Mouse (Mus musculus): ENCODE measurements around the gene Elmo1. TPM values are rescaled to one million over a fixed set of nuclear protein-coding genes. Genes with fewer than 3 reads are reported as not detected.

The Elmo1 gene
- polyA plus RNA-seq, 1 experiment: 1.7 TPM

DNA sequence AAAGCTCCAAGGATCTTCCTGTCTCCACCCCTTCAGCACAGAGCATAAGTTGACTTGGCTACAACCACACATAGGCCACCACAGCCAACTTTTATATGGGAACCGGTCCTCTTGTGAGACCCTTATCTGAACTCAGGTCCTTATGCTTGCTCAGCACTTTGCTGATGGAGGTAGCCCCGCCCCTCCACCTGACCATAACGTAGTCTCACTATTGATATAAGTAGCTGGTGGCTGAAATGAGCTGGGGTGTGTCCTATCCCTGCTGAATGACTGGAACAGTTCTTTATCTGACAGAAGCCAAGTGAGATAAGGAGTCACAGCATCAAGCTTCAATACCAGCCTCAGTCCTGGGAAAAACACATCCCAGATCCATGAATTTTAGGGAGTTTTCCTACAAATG is 210.2 kb downstream of the Elmo1 start:
- no peak overlapping the region for H3K4me3 ChIP-seq (ENCODE audit: insufficient read depth, low read depth, low read length)
- no peaks in the 10 kb centered on the region; the same call in 1 of the 2 replicates for H3K4me1 ChIP-seq (ENCODE audit: control insufficient read depth, insufficient read depth, insufficient read length, low read length)
- no peak overlapping the region for H3K27ac ChIP-seq (replicated peaks; ENCODE audit: low read depth, low read length)

DNA sequence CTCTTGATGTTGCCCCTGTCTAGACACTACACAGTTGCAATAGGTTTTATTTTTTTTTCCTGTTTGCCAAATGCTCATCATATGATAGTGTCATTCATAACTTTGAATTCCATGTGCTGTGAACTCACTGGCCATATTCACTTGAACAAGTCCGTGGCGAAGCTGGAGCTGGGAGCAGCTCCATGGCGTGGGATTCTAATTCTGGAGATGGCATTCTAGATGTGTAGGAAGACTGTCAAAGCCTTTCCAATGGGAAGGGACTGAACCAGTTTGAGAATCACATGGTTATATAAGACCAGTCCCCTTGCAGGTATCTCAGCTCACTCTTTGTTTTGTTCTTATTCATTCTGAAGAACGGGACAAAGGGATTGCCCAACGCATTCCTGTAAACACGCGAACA is 211.4 kb downstream of the Elmo1 start:
- Histone ChIP-seq H3K4me1 (ENCODE audit: control insufficient read depth, insufficient read depth, insufficient read length, low read length) (no peaks in the 10 kb centered on the region; the same call in 1 of the 2 replicates), H3K4me3 (ENCODE audit: insufficient read depth, low read depth, low read length) (no peak overlapping the region)

DNA sequence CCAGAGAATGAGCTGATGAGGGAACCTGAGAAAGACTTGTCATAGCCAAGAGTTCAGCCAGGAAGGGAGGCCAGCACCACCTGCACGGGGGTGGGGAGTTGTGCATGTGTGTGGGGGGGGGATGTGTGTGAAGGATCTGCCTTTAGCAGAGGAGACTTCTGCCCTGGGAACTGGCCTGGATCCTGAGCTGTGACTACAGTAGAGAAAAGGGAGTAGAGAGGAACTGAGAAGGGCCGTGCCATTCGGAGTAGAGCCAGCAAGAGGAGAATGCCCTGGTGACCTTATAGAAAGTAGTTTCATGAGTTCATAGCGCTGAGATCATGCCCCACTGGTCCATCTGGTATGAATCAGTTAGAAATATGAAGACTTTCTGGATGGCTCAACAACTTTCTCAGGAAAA is 215.2 kb downstream of the Elmo1 start:
- no peak overlapping the region for H3K4me3 ChIP-seq (ENCODE audit: insufficient read depth, low read depth, low read length)
- H3K4me1 ChIP-seq (ENCODE audit: control insufficient read depth, insufficient read depth, insufficient read length, low read length): no peaks in the 10 kb centered on the region; the same call in 1 of the 2 replicates
- H3K27ac ChIP-seq (replicated peaks; ENCODE audit: low read depth, low read length): no peak overlapping the region

More for the DNA sequence above, 211.4 kb downstream of the Elmo1 start:
- no peak overlapping the region for H3K27ac ChIP-seq (replicated peaks; ENCODE audit: low read depth, low read length)

DNA sequence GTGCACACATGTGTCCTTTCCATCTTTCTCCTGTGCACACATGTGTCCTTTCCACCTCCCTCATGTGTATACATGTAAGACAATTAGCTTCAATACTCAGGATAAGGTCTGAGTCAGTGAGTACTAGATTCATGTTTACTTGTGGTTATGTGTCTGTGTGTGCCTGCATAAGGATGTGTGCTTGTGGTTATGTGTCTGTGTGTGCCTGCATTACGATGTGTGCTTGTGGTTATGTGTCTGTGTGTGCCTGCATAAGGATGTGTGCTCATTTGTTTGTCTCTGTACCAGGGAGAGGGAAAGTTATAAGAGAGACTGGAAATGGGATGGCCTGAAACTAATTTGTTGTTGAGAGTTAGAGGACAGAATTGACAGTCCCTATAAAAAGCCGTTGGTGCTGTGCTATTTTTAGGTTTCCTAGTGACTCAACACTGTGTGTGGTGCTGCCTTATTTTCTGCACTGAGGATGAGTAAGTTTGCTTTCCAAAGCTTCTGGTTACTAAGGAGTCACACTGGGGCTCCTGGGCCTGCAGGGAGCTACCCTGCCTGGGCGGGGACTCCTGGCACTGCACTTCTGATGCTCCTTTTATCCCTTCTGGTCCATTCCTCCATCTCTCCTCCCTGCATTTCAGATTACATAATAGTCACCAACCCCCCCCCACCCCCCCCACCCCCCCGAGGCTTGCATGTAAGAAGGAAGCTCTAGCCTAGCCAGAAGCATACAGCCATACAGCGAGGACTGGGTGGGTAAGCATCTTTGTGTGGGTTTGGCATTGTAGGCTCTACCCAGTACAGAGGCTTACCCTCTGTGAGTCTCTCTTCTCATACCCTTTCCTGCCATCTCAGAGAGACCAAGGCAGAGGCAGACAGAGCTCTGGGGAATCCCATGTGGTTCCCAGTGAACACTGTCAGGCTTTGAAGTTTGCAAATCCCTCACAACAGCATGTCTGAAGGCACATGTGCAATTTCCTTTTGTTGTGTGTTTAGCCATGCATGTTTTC is 216.1 kb downstream of the Elmo1 start:
- H3K27ac ChIP-seq (replicated peaks; ENCODE audit: low read depth, low read length): no peak overlapping the region
- no peaks in the 10 kb centered on the region; the same call in 1 of the 2 replicates for H3K4me1 ChIP-seq (ENCODE audit: control insufficient read depth, insufficient read depth, insufficient read length, low read length)
- no peak overlapping the region for H3K4me3 ChIP-seq (ENCODE audit: insufficient read depth, low read depth, low read length)

DNA sequence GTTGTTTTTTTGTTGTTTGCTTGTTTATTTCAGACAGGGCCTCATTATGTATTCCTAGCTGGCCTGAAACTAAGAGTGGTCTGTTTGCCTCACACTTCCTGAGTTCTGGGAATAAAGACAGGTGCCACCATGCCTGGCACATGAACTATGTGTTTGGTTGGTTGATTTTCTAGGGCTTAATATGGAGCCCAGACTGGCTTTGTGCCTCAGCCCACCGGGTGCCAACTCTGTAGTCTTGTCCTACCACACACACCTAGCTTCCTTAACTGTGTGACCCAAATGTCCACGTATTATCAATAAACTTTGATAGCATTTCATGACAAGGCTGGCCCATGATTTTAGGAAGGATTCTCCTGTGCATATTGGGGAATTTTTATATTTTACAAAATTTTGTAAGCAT is 217.0 kb downstream of the Elmo1 start:
- H3K4me1 ChIP-seq (ENCODE audit: control insufficient read depth, insufficient read depth, insufficient read length, low read length): no peaks in the 10 kb centered on the region; the same call in 1 of the 2 replicates
- no peak overlapping the region for H3K27ac ChIP-seq (replicated peaks; ENCODE audit: low read depth, low read length)
- H3K4me3 ChIP-seq (ENCODE audit: insufficient read depth, low read depth, low read length): no peak overlapping the region

DNA sequence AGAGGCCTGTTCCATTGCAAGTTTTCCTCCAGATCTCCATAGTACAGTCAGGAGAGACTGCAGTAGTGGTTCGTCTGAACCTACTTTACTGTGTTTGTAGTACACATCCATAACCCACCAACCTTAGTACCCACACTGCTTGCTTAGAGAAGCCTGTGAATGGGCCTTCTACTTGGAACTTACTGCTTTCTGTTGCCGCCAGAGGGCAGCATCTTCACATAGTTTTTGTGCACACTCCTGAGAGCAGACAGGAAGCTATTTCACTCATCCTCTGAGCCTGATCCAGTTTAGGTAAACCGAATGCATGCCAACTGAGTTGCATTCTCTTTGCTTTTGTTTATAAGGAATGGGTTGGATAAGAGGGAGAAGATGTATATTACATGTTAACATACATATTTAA is 221.2 kb downstream of the Elmo1 start:
- no peak overlapping the region for H3K27ac ChIP-seq (replicated peaks; ENCODE audit: low read depth, low read length)

DNA sequence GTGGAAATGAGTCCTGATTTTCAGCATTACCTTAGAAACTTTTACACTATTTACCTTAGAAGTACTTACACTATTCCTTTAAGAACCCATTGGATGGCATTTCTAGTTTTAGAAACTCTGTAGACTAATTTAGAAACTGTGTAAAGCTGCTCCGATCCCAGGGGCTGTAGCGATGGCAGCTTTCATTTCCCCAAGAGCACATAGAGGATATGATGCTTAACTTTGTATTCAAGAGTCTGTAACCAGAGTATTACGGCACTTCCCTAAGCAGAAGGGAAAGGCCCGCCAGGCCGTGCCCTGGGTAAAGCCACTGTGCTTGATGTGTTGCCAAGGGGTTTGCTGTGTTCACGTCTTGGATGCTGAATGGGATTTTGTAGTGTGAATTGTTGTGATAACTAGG is 222.9 kb downstream of the Elmo1 start:
- Histone ChIP-seq H3K27ac (replicated peaks; ENCODE audit: low read depth, low read length) (no peak overlapping the region), H3K4me1 (ENCODE audit: control insufficient read depth, insufficient read depth, insufficient read length, low read length) (0 out of 2 replicates have a peak, but pooled peaks cover 3% of the 10 kb centered on the region), H3K4me3 (ENCODE audit: insufficient read depth, low read depth, low read length) (no peak overlapping the region)

More for the DNA sequence above, 221.2 kb downstream of the Elmo1 start:
- no peak overlapping the region for H3K4me3 ChIP-seq (ENCODE audit: insufficient read depth, low read depth, low read length)
- no peaks in the 10 kb centered on the region for H3K4me1 ChIP-seq (ENCODE audit: control insufficient read depth, insufficient read depth, insufficient read length, low read length)

DNA sequence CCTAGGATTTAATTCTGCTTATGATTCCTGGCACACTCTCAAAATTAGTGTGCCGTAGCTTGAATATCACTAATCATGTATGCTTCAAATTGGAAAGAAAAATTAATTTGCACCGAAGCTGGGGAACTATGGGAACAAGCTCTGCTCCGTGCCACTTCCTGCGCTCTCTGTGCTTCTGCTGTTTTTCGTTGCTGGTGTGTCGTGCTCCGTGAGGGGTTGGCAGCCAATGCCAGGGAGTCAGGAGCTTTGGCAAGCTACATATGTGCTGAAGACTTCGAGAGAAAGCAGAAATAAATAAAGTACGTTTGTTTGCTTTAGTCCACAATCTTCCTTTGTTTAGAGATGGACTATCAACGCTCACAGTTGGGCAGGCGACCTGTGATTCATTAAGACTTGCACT is 225.7 kb downstream of the Elmo1 start:
- no peak overlapping the region for H3K4me3 ChIP-seq (ENCODE audit: insufficient read depth, low read depth, low read length)
- no peak overlapping the region for H3K27ac ChIP-seq (replicated peaks; ENCODE audit: low read depth, low read length)
- H3K4me1 ChIP-seq (ENCODE audit: control insufficient read depth, insufficient read depth, insufficient read length, low read length): 0 out of 2 replicates have a peak, but pooled peaks cover 4% of the 10 kb centered on the region

DNA sequence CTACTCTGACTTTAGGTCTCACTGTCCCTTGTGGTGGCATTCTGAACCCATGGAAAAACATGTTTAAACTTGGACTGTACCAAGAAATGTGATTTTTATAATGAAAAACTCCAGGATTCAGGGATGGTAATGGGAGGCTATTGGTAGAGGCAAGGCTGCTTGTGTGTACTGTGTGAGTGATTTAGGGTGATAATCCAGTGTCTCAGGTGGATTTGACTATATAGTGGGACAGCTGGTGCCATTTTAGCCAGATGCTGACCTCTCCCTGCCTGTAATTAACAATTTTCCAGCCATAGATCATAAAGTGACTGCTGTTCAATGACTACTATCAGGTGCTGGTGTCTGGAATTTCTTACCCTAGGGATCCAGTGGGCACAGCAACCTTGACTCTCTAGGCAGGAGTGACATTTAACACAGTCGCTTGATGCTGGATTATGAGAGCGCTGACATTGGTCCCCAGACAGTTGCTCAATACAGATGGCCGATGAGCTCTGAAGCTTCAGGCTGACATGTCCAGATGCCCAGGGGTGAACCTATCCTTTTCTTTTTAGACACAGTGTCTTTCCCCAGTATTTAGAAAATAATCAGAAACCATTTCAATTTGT is 228.3 kb downstream of the Elmo1 start:
- no peak overlapping the region for H3K4me3 ChIP-seq (ENCODE audit: insufficient read depth, low read depth, low read length)
- 0 out of 2 replicates have a peak, but pooled peaks cover 4% of the 10 kb centered on the region for H3K4me1 ChIP-seq (ENCODE audit: control insufficient read depth, insufficient read depth, insufficient read length, low read length)
- no peak overlapping the region for H3K27ac ChIP-seq (replicated peaks; ENCODE audit: low read depth, low read length)

DNA sequence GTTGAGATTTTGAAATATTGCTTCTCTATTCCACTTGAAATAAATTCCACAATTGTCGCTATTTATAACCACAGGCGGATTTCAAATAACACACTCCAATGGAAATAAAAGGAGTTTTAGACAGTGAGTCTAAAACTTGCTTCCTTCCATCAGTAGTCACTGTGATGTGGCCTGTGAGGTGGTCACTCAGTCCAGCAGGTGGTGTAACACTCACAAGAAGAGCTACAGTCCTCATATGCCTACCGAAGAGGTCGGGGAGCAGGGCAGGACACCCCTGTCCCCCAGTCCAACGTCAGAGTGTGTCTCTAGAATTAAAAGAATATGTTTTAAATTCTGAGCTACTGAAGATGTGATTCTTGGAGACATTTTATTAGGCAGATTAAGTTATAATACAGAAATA is 229.8 kb downstream of the Elmo1 start:
- Histone ChIP-seq H3K4me3 (ENCODE audit: insufficient read depth, low read depth, low read length) (no peak overlapping the region), H3K4me1 (ENCODE audit: control insufficient read depth, insufficient read depth, insufficient read length, low read length) (0 out of 2 replicates have a peak, but pooled peaks cover 4% of the 10 kb centered on the region), H3K27ac (replicated peaks; ENCODE audit: low read depth, low read length) (no peak overlapping the region)

DNA sequence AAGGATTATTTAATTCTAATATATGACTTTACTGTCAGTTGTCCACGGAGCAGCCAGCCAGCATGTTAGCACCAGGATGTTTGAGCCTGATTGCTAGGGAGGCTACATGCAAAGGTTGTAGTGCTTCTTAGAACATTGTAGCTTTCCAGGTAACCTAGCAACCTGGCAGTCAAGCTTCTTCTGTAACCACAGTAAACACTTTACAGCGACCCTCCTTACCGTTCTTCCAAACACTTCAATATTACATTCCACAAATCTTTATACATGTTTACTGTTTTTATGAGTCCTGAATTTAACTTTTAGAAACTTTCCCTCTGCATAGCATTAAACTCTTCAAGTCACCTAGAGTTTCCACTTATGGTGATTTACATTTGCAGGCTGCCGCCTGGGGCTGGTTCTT is 233.1 kb downstream of the Elmo1 start:
- H3K4me1 ChIP-seq (ENCODE audit: control insufficient read depth, insufficient read depth, insufficient read length, low read length): no peaks in the 10 kb centered on the region
- no peak overlapping the region for H3K4me3 ChIP-seq (ENCODE audit: insufficient read depth, low read depth, low read length)
- H3K27ac ChIP-seq (replicated peaks; ENCODE audit: low read depth, low read length): no peak overlapping the region

DNA sequence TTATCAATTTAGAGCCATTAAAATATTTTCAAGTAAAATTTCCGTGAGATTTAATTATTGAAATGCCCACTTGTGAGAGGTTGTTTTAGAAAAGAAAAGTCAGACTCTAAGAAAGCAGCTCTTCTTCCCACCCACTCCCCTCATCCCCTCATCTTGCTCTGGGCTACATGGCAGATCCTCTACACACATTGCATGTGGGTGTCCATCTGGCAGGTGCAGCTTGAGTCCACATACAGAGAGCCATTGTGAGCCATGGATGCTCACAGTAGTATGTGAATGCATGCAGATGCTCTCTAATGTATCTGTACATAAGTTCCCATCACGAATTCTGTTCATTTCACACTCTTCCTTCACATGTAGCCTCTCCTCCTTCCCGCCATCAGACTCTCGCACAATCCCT is 236.7 kb downstream of the Elmo1 start:
- no peak overlapping the region for H3K27ac ChIP-seq (replicated peaks; ENCODE audit: low read depth, low read length)
- H3K4me1 ChIP-seq (ENCODE audit: control insufficient read depth, insufficient read depth, insufficient read length, low read length): no peaks in the 10 kb centered on the region
- no peak overlapping the region for H3K4me3 ChIP-seq (ENCODE audit: insufficient read depth, low read depth, low read length)

DNA sequence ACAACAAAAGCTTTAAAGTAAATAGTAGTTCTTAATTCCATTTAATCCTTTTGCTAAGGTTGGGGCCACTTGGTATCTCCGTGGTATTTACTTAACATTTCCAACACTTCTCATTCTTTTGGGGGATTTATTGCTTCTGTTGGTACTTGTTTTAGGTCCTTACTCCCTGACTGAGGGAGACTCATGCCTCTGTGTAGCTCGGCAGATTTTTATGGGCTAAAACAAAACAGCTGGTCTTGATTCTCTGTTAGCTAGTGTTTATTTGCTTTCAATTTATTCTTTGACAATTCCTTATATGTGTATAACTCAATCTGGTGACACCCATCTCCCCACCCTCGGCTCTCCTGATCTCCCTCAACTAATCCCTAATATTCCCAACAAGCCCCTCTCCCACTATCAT is 237.6 kb downstream of the Elmo1 start:
- H3K4me3 ChIP-seq (ENCODE audit: insufficient read depth, low read depth, low read length): no peak overlapping the region
- H3K27ac ChIP-seq (replicated peaks; ENCODE audit: low read depth, low read length): no peak overlapping the region
- H3K4me1 ChIP-seq (ENCODE audit: control insufficient read depth, insufficient read depth, insufficient read length, low read length): no peaks in the 10 kb centered on the region

DNA sequence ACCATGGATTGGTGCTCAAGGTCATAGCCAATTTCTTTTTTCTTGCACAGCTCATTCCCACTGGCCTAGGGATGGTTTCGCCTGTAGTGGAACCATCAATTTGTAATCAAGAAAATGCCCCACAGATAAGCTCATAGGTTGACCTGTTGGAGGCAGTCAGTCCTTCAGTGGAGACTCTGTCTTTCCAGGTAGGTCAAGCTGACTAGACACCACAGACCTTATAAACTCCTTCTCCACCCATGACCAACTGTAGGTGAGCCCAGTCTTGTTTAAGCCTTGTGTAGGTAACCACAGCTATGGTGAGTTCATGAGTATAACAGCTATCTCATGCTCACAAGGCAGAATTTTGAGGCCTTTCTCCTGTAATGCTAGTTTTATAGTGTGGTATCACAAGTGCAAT is 238.3 kb downstream of the Elmo1 start:
- Histone ChIP-seq H3K4me3 (ENCODE audit: insufficient read depth, low read depth, low read length) (no peak overlapping the region), H3K4me1 (ENCODE audit: control insufficient read depth, insufficient read depth, insufficient read length, low read length) (no peaks in the 10 kb centered on the region), H3K27ac (replicated peaks; ENCODE audit: low read depth, low read length) (no peak overlapping the region)

DNA sequence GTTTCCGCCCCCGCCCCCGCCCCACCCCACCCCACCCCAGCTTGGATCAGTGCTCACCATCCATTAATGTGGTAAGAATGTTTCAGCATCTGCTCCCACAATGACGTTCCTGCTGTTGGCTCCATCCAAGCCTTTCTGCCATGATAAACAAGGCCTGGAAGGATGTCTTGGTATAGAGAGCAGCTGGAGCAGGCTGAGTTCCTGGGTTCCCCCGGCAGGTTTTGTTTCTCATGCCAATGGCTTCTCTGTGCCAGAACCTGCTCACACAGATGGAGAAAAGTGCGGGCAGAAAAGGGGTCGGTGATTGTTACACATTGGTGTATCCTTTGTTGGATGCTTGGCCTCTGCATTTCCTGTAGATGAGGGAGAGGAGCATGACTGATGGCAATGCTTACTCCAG is 240.6 kb downstream of the Elmo1 start:
- H3K4me3 ChIP-seq (ENCODE audit: insufficient read depth, low read depth, low read length): no peak overlapping the region
- H3K27ac ChIP-seq (replicated peaks; ENCODE audit: low read depth, low read length): no peak overlapping the region
- H3K4me1 ChIP-seq (ENCODE audit: control insufficient read depth, insufficient read depth, insufficient read length, low read length): no peaks in the 10 kb centered on the region
